Comparison of ENCODE assay signal across 17 mouse cellular contexts in the genomic region with DNA sequence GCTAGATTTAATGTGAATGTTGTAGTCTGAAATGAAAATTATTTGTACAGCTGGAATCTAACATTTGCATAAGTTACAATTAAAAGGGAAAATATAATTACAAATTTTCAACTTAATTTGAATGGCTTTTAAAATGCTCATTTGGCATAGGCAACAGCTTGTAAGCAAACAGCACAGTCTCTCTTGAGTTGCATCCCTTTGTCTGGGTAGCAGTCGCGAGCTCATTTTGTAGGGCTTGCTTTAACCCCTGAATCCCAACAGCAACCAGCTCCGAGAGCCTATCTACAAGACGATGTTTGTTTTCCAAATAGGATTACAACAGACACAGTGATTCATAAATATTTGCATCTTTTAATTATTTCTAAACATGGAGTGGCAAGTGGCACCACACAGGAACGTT.
"Had no signal": no experiment of that assay in that cellular context is flagged by ENCODE, and none has a peak within 500 bp of the region (broad histone marks: within the 10 kb centered on the region; RNA-seq: fewer than 3 reads in every experiment).

No protein-coding gene starts in this region.

- H3K36me3 ChIP-seq: lung, embryonic 15.5 days; midbrain, embryonic 13.5 days; midbrain, embryonic 15.5 days; neural tube, embryonic 12.5 days; stomach, embryonic 15.5 days had no signal

- H3K4me3 ChIP-seq: lung, embryonic 15.5 days; megakaryocyte, embryonic 14.5 days; midbrain, embryonic 13.5 days; midbrain, embryonic 15.5 days; neural tube, embryonic 12.5 days; stomach, embryonic 15.5 days had no signal

- H3K9ac ChIP-seq: lung, embryonic 15.5 days; midbrain, embryonic 13.5 days; midbrain, embryonic 15.5 days; neural tube, embryonic 12.5 days; stomach, embryonic 15.5 days had no signal

- H3K4me2 ChIP-seq: lung, embryonic 15.5 days; midbrain, embryonic 11.5 days; midbrain, embryonic 13.5 days; midbrain, embryonic 15.5 days; neural tube, embryonic 12.5 days; stomach, embryonic 15.5 days had no signal

- H3K9me3 ChIP-seq: lung, embryonic 15.5 days; megakaryocyte, embryonic 14.5 days; midbrain, embryonic 13.5 days; midbrain, embryonic 15.5 days; neural tube, embryonic 12.5 days; stomach, embryonic 15.5 days had no signal

- H3K27me3 ChIP-seq: lung, embryonic 15.5 days; megakaryocyte, embryonic 14.5 days; midbrain, embryonic 13.5 days; midbrain, embryonic 15.5 days; neural tube, embryonic 12.5 days; stomach, embryonic 15.5 days had no signal

- H3K27ac ChIP-seq: lung, embryonic 15.5 days; macrophage; midbrain, embryonic 13.5 days; midbrain, embryonic 15.5 days; neural tube, embryonic 12.5 days; stomach, embryonic 15.5 days; stomach, postnatal 0 days had no signal

- H3K4me1 ChIP-seq: lung, embryonic 15.5 days; megakaryocyte, embryonic 14.5 days; midbrain, embryonic 13.5 days; midbrain, embryonic 15.5 days; neural tube, embryonic 12.5 days; stomach, embryonic 15.5 days had no signal

- DNase-seq: lung, adult 2 months; lung, postnatal 14 days; lung, postnatal 36 days; right cerebral cortex, postnatal 14 days; thymus, adult 2 months; thymus, postnatal 25 days; thymus, postnatal 4 days had no signal

- ATAC-seq: lung, postnatal 0 days; midbrain, embryonic 13.5 days; midbrain, embryonic 15.5 days had no signal
